Mouse (Mus musculus): ENCODE results near the gene Olfr272. TPM values are rescaled to one million over a fixed set of nuclear protein-coding genes. Genes with fewer than 3 reads are reported as not detected.

Olfr272 gene
- total RNA-seq (2021) = not detected
- long read RNA-seq = 0 reads

DNA sequence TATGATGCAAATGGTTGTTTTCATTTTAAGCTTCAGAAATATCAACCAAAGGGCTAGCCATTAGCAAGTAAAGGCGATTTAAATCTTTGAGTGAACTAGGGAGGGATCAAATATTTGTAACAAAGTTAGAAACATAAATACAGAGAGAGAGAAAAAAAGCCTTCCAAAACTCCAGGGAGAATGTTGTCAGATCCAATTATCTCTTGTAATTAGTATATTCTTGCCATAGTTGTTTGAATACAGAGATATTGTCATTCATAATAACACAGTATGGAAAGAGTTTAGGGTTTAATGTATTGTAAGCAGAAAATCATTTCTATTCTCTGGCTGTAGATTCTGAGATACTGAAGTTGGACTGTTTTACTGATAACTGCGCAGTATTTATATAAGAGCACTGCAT, at the start of gene Olfr272:
Gene Olfr272 (minus strand): TSS at position 101 of the 400 bp plus-strand sequence.
- no peak for DNase-seq (ENCODE audit: low spot score in 2 of 2)

DNA sequence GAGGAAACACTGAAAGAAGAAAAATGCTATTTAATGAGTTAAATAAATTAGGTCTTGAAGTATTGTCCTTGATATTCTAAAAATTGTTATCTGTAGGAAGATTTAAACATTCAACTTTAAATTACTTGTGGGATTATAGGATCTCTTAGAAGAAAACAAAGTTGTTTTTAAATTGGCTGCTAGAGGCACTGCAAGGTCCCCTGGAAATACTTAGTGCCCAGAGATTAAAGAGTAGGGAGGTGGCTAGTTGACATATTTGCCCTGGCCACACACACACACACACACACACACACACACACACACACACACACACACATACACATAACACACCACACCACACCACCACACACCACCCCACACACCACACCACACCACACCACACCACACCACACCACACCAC, 45.3 kb upstream of the Olfr272 start, which contains the start of gene Olfr270:
Gene Olfr270 (plus strand): TSS at position 301 of the 400 bp plus-strand sequence.
- DNase-seq (ENCODE audit: low spot score in 2 of 2) = no peak

DNA sequence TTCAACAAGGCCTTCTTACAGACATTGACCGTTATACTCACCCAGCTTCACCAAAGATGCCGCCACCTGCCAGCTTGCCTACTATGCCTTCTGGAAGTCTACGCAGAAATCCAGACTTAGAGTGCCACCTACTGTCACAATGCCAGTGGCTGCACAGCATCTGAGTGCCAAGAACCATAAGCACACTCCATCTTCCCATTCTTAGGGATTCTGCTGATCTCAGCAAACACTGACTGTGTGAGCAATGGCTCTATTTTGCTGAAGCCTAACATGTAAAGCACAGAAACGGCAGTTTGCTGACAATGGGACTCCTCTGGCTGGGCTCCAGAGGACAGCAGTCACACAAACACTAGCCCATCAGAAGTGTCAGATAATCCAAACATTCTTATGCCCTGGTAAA, 39.7 kb upstream of the Olfr272 start:
- peak; percentile 40 to 51 for DNase-seq (ENCODE audit: low spot score in 2 of 2)

DNA sequence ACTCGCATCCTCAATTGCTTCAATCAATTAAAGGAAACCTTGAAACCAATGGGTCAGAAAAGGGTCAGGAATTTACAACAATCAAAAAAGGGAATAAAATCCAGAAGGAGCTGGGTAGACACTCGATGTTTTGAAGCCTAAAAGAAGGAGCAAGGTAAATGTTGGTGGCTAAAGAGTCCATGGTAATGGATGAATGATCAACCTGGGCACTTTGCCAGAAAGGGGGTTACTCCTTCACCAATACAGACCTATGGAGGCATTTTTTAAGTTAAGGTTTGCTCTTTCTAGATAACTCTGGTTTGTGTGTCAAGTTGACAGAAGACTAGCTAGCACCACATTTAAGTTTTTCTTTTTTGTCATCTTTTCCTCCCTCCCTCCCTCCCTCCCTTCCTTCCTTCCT, 30.0 kb upstream of the Olfr272 start:
- no peak for DNase-seq (ENCODE audit: low spot score in 2 of 2)

DNA sequence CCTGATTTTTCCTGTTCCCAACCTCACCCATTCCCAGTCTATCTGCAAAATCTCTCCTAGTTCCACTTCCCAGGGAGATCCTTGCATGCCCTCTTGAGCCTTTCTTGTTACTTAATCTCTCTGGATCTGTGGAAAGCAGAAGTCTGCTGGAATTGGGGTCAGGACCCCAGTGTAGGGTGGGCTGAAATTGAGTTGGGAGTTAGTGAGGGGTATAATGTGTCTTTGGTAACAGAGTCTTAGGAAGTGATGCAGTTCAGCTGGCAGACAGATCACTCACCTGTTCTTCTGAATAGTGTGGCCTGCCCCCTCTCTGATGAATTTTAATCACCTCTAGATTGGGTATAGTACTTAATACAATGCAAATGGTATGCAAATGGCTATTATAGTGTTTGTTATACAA, 27.7 kb upstream of the Olfr272 start:
- DNase-seq (ENCODE audit: low spot score in 2 of 2) = no peak

DNA sequence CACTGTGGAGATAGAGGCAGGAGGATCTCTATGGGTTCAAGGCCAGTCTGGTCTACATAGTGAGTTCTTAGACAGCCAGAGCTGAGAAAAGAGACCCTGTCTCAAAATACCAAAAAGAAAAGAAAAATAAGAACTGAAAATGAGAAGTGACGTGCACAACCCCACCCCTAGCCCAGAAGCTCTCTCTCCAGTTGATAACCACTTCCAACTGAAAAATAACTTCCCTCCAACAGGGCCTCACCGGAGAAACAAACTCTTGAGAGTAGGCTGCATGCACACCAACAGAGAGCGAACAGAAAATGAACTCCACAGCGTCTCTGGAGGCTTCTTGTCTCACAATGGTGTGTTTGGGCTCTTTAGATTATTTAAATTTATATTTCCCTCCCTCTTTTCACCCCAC, 11.5 kb upstream of the Olfr272 start:
- no peak for DNase-seq (ENCODE audit: low spot score in 2 of 2)

DNA sequence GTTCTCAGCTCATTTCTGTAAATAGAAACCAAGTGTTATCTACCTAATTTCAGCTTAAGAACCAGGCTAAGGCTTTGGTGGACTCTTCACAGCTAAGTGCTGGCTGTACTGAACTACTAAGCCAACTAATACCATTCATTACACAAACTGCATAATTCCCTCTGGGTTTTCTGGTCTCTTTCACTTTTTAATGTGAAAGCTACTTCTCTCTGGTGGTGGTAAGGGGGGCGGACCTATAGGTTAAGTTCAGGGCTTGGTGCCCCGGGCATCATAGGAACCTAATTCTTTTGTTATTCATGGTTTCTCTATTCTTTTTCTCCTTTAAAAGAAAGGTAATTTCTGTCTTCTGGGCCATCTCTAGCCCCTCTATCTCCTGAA, 1.7 kb downstream of the Olfr272 start:
- no peak for DNase-seq (ENCODE audit: low spot score in 2 of 2)

DNA sequence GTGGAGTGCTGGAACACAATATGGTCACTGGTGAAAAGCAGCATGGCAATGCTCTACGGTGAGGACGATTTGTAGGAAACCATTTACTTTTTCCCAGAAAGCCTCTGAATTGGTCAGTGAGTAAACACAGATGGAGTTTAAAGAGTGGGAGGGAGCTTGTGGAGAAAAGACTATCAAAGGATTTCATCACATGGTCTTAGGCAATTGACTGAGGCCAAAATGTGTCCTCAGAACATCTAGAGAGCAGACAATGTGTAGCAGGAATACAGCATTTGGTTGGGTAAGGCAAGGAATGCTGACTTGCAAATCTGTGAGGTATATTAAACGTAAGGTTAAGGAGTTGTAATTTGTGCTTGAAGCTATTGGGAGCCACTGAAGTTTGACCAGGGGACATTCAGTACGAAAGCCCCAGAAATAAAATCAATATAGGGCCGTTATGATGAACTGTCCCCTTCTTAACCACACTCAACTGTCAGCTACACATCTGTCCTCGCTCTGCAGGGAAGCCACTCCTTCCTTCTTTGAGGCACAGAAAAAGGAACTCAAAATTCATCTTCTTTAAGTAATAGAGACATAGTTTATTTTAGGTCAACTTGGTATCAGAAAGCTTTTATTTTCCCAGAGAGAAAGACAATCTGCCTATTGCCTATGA, 2.2 kb downstream of the Olfr272 start:
- no peak for DNase-seq (ENCODE audit: low spot score in 2 of 2)

DNA sequence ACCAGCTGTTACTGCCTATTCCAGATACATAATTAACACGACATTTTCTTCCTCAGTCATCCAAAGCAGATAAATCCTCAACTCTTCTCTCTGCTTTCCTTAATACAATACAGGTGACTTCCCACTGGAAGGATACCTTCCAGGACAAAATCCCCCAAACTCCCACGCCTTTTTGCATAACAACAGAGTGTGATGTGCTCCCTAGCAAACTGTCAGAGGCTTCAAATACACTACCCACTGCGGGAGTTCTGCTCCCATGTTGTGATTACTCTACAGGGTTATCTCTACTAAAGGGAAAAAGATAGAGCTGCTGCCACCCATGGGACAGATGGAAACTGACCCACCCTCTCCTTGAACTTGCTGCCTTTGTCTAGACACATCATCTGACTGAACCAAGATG, 6.6 kb downstream of the Olfr272 start:
- DNase-seq (ENCODE audit: low spot score in 2 of 2) = no peak

DNA sequence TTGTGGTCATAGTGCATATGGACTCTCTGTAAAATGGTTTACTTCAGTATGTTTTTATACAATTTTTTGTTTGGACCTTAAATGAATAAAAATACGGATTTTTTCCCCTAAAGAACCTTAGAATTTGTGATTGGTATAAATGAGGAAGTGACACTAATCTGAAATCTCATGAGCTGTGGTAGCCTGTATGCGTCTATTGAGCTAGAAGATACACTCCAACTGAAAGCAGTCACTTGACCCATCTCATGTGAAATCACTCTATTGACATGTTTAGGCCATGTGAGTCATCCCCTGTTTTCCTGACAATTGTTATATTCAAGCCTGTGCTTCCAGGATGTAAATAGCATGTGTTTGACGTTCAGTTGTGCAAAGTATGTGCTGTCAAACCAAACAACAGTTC, 9.4 kb downstream of the Olfr272 start:
- DNase-seq (ENCODE audit: low spot score in 2 of 2) = no peak

DNA sequence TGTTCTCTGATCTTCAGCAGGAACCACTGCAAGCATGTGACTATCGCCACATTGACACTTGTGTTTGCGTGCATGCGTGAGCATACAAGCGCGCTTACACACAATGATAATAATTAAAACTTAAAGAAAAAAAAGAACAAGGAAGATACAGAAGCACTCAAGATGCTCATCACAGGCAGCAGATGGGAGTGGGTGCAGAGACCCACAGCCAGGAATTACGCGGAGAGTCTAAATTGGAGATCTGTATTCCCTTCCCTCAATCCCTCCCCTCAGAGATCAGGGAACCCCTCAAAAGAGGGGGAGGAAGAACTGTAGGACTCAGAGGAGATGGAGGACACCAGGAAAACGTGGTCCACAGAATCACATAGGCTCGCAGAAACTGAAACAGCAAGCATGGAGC, 54.8 kb downstream of the Olfr272 start:
- DNase-seq (ENCODE audit: low spot score in 2 of 2) = no peak

Other genes with a start within 250 kb of the Olfr272 start
- not detected for gene Olfr275, start 104.6 kb downstream of the Olfr272 start, total RNA-seq (2021)
- not detected for gene Olfr273, start 59.9 kb downstream of the Olfr272 start, total RNA-seq (2021)
- gene Olfr270, start 45.4 kb upstream of the Olfr272 start, total RNA-seq (2021) = not detected
- gene Nipsnap3a, start 70.1 kb upstream of the Olfr272 start, total RNA-seq (2021) = not detected
- 10 to 100 TPM; 29.9 to 31.9 TPM for gene Nipsnap3b, start 92.7 kb upstream of the Olfr272 start, total RNA-seq (2021)
- 10 to 100 TPM; 38.2 to 40.5 TPM for gene Abca1, start 240.7 kb upstream of the Olfr272 start, total RNA-seq (2021)